Mouse (Mus musculus) C2C12 (cell line): ENCODE data around the gene Ffar3.

Experiments used
- CEBPB ChIP-seq: IDR thresholded peaks from one replicate; pipeline ENCODE4 v1.6.1; 2011; ENCODE audit warnings: low read depth, mild to moderate bottlenecking, control low read depth, moderate library complexity
- CTCF ChIP-seq: IDR thresholded peaks from one replicate; pipeline ENCODE4 v1.5.1; 2011; ENCODE audit not compliant: control insufficient read depth, insufficient read depth, insufficient read length
- FOSL1 ChIP-seq: IDR thresholded peaks from one replicate; pipeline ENCODE4 v1.8.0; 2011; ENCODE audit warnings: mild to moderate bottlenecking, low read length; ENCODE audit not compliant: poor library complexity, insufficient read depth, severe bottlenecking
- MAX ChIP-seq: IDR thresholded peaks from one replicate; pipeline ENCODE4 v1.6.1; 2011; ENCODE audit warnings: mild to moderate bottlenecking, control low read depth
- MYOD1 ChIP-seq: IDR thresholded peaks from one replicate; pipeline ENCODE4 v1.6.1; 2011; ENCODE audit warnings: low read depth; ENCODE audit not compliant: control insufficient read depth, insufficient read length
- MYOG ChIP-seq: IDR thresholded peaks from one replicate; pipeline ENCODE4 v1.6.1; 2011; ENCODE audit not compliant: control insufficient read depth, insufficient read length; ENCODE audit errors: extremely low read depth
- USF1 ChIP-seq: IDR thresholded peaks from one replicate; pipeline ENCODE4 v1.6.1; 2011; ENCODE audit warnings: low read depth, mild to moderate bottlenecking, control low read depth, moderate library complexity

GRCm38 (mm10) chr7:30820854-30821445, 35.0 kb downstream of the Ffar3 start:
- TF ChIP-seq CTCF, result no peak
- TF ChIP-seq CEBPB, result no peak
- TF ChIP-seq MAX, result no peak
- TF ChIP-seq USF1, result no peak
- no peak for TF ChIP-seq FOSL1
- no peak for TF ChIP-seq MYOG
- TF ChIP-seq MYOD1, result no peak
